Mouse (Mus musculus): Measurements from ENCODE around the gene 2310033P09Rik.
A peak's percentile ranks its signal among the peaks of the same experiment; 100 is the strongest.
"Not testable (repeated sequence)": the region's sequence is repeated elsewhere in the genome, so short reads cannot be mapped to it uniquely, and the experiment has no call there.

The 2310033P09Rik gene

GRCm38 (mm10) chr11:59201216-59202002, 6.7 kb upstream of the 2310033P09Rik start:
- DNase-seq (ENCODE audit: low spot score) = no peak

- DNase-seq (ENCODE audit: low spot score) = peak; percentile 93
Measured at GRCm38 (mm10) chr11:59202081-59202995, 5.8 kb upstream of the 2310033P09Rik start, which contains the start of gene Mrpl55. TSS of gene Mrpl55 (plus strand) at chr11:59202486.

GRCm38 (mm10) chr11:59209003-59209441, 901 bp downstream of the 2310033P09Rik start:
- peak; percentile 65 for DNase-seq (ENCODE audit: low spot score)

- DNase-seq (ENCODE audit: low spot score) = no peak
Measured at GRCm38 (mm10) chr11:59209580-59209979, 1.5 kb downstream of the 2310033P09Rik start.

- no peak for DNase-seq (ENCODE audit: low spot score)
Measured at GRCm38 (mm10) chr11:59210020-59210419, 1.9 kb downstream of the 2310033P09Rik start.

GRCm38 (mm10) chr11:59211561-59211960, 3.4 kb downstream of the 2310033P09Rik start:
- DNase-seq (ENCODE audit: low spot score) = not testable (repeated sequence)

GRCm38 (mm10) chr11:59212320-59212719, 4.2 kb downstream of the 2310033P09Rik start:
- DNase-seq (ENCODE audit: low spot score) = not testable (repeated sequence)

GRCm38 (mm10) chr11:59212892-59213494, 4.9 kb downstream of the 2310033P09Rik start:
- no peak for DNase-seq (ENCODE audit: low spot score)

- no peak for DNase-seq (ENCODE audit: low spot score)
Measured at GRCm38 (mm10) chr11:59216955-59217354, 8.8 kb downstream of the 2310033P09Rik start.

GRCm38 (mm10) chr11:59218389-59218998, 10.4 kb downstream of the 2310033P09Rik start:
- peak; percentile 89 for DNase-seq (ENCODE audit: low spot score)

- DNase-seq (ENCODE audit: low spot score) = no peak
Measured at GRCm38 (mm10) chr11:59219064-59219463, 10.9 kb downstream of the 2310033P09Rik start.

- no peak for DNase-seq (ENCODE audit: low spot score)
Measured at GRCm38 (mm10) chr11:59221604-59222003, 13.5 kb downstream of the 2310033P09Rik start.

- DNase-seq (ENCODE audit: low spot score) = no peak
Measured at GRCm38 (mm10) chr11:59222306-59222705, 14.2 kb downstream of the 2310033P09Rik start.

GRCm38 (mm10) chr11:59224025-59224424, 15.9 kb downstream of the 2310033P09Rik start:
- DNase-seq (ENCODE audit: low spot score) = no peak

- DNase-seq (ENCODE audit: low spot score) = no peak
Measured at GRCm38 (mm10) chr11:59224470-59224869, 16.3 kb downstream of the 2310033P09Rik start.

- DNase-seq (ENCODE audit: low spot score) = no peak
Measured at GRCm38 (mm10) chr11:59225167-59225566, 17.0 kb downstream of the 2310033P09Rik start.

GRCm38 (mm10) chr11:59226251-59226650, 18.1 kb downstream of the 2310033P09Rik start:
- no peak for DNase-seq (ENCODE audit: low spot score)

- DNase-seq (ENCODE audit: low spot score) = peak; percentile 29
Measured at GRCm38 (mm10) chr11:59226787-59227603, 18.9 kb downstream of the 2310033P09Rik start.

GRCm38 (mm10) chr11:59227604-59228121, 19.5 kb downstream of the 2310033P09Rik start:
- no peak for DNase-seq (ENCODE audit: low spot score)

- DNase-seq (ENCODE audit: low spot score) = peak; percentile 97
Measured at GRCm38 (mm10) chr11:59228122-59228953, 20.2 kb downstream of the 2310033P09Rik start, which contains the start of gene Arf1. TSS of gene Arf1 (minus strand) at chr11:59228270.
